Mouse (Mus musculus): ENCODE measurements at regions not wholly inside any gene's neighbourhood (a gene's known extent, or its start where the extent isn't known, plus 50 kb on each side); places are given as distances from the start of the nearest gene placed in this dataset.

DNA sequence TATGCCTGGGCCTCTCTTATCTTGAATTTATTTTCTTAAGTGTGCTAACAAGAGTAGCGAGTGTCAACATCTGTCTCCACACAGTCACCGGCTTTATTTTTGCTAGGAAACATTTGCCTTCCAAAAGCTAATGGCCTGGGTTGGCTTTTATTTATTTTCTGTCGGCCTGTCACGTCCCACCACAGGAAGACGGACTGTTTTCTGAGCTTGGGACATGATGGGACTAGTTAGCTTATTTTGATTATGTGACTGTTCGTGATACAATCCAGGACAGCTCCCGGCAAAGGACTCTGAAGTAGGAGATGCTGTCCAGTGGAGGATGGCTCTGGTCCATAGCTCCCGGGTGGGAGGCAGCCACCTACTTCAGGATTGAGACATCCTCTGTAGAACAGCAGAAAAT is 372.5 kb downstream of the Wdr11 start:
- no peaks in the 10 kb centered on the region for H3K36me3 ChIP-seq (ENCODE audit: control insufficient read depth, insufficient read depth, low read length)
- peaks cover 9% of the 10 kb centered on the region; the same call in 1 of the 2 replicates for H3K4me1 ChIP-seq (ENCODE audit: control insufficient read depth, insufficient read depth, low read length)
- 12% methylated on average over 8 of the region's 8 CpGs for WGBS (ENCODE audit: insufficient replicate concordance)
- ATAC-seq (replicated peaks; ENCODE audit: insufficient number of reproducible peaks, low FRiP score, low TSS enrichment), result no peak
- no peak overlapping the region for H3K4me3 ChIP-seq (ENCODE audit: low read depth, low read length)
- H3K4me2 ChIP-seq, result no peak overlapping the region; the same call in 1 of the 2 replicates
- H3K27ac ChIP-seq (ENCODE audit: low read depth, low read length), result no peak overlapping the region
- no peaks in the 10 kb centered on the region for H3K9me3 ChIP-seq (replicated peaks; ENCODE audit: control insufficient read depth, low read length)
- H3K27me3 ChIP-seq (ENCODE audit: control insufficient read depth, insufficient read depth, low read length), result no peaks in the 10 kb centered on the region
- H3K9ac ChIP-seq (ENCODE audit: low read depth, low read length), result no peak overlapping the region

DNA sequence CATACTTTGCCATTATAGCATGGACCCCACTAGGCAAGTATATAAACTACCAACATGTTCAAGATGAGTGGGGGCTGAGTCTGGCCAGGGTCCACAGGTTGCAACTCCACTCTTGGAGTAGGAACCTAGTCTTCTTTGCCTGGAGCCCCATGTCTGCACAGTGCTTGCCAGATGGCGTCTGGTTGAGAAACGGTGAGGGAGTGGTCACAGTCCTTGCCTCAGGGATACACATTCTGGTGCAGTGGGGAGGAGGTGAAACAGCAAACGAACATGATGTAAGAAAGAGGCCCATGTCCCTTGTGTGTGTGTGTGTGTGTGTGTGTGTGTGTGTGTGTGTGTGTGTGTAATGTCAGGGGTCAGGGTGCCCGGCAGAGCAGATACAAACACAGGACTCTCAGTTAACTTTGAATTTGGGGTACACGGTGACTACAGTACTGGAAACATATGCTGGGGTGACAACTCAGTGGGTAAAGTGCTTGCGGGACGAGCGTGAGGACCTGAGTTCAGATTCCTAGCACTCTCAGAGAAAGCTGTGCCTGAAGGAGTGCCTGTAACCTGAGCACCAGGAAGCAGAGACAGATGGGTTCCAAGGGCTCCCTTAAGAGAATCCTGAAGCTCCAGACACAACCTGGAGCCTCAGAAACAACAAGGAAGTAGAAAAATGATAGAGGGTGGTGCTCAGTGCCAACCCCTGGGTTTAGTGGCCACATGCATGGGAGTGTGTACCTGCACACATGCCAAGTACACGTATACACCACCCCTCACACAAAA is 373.8 kb downstream of the Wdr11 start:
- 81% methylated on average over 9 of the region's 9 CpGs for WGBS (ENCODE audit: insufficient replicate concordance)
- Histone ChIP-seq H3K4me2 (no peak overlapping the region), H3K27ac (ENCODE audit: low read depth, low read length) (no peak overlapping the region), H3K9me3 (replicated peaks; ENCODE audit: control insufficient read depth, low read length) (no peaks in the 10 kb centered on the region), H3K27me3 (ENCODE audit: control insufficient read depth, insufficient read depth, low read length) (no peaks in the 10 kb centered on the region), H3K9ac (ENCODE audit: low read depth, low read length) (no peak overlapping the region), H3K36me3 (ENCODE audit: control insufficient read depth, insufficient read depth, low read length) (no peaks in the 10 kb centered on the region), H3K4me3 (ENCODE audit: low read depth, low read length) (no peak overlapping the region), H3K4me1 (ENCODE audit: control insufficient read depth, insufficient read depth, low read length) (peaks cover 9% of the 10 kb centered on the region; the same call in 1 of the 2 replicates)
- ATAC-seq (replicated peaks; ENCODE audit: insufficient number of reproducible peaks, low FRiP score, low TSS enrichment), result no peak

DNA sequence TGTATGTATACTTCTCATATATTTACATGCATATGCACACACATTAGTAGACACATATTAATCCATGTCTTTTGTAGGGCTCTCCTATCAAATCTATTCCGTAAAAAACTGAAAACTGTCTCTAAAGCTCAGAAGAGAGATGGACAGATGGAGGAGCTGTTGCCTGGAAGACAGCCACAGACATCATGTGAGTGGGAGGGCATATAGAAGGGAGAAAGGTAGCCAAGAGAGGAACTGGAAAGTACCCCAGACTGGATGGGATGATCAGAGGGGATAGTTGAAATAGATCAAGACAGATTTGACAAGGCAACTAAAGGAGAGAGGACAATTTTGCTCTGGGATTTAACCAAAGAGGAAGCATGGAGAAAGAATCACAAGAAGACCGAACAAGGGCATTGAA is 375.1 kb downstream of the Wdr11 start:
- H3K36me3 ChIP-seq (ENCODE audit: control insufficient read depth, insufficient read depth, low read length), result no peaks in the 10 kb centered on the region
- H3K4me2 ChIP-seq, result no peak overlapping the region
- H3K4me1 ChIP-seq (ENCODE audit: control insufficient read depth, insufficient read depth, low read length), result peaks cover 7% of the 10 kb centered on the region; the same call in 1 of the 2 replicates
- H3K27me3 ChIP-seq (ENCODE audit: control insufficient read depth, insufficient read depth, low read length), result no peaks in the 10 kb centered on the region
- no peak overlapping the region for H3K27ac ChIP-seq (ENCODE audit: low read depth, low read length)
- H3K4me3 ChIP-seq (ENCODE audit: low read depth, low read length), result no peak overlapping the region
- WGBS (ENCODE audit: insufficient replicate concordance), result 79% methylated on average over 2 of the region's 2 CpGs
- H3K9me3 ChIP-seq (replicated peaks; ENCODE audit: control insufficient read depth, low read length), result no peaks in the 10 kb centered on the region
- no peak for ATAC-seq (replicated peaks; ENCODE audit: insufficient number of reproducible peaks, low FRiP score, low TSS enrichment)
- no peak overlapping the region for H3K9ac ChIP-seq (ENCODE audit: low read depth, low read length)

GRCm38 (mm10) chr7:129970201-129970600 is 378.5 kb downstream of the Wdr11 start:
- Histone ChIP-seq H3K4me1 (ENCODE audit: control insufficient read depth, insufficient read depth, low read length) (no peaks in the 10 kb centered on the region), H3K9ac (ENCODE audit: low read depth, low read length) (no peak overlapping the region), H3K27ac (ENCODE audit: low read depth, low read length) (no peak overlapping the region), H3K36me3 (ENCODE audit: control insufficient read depth, insufficient read depth, low read length) (no peaks in the 10 kb centered on the region), H3K27me3 (ENCODE audit: control insufficient read depth, insufficient read depth, low read length) (no peaks in the 10 kb centered on the region), H3K9me3 (replicated peaks; ENCODE audit: control insufficient read depth, low read length) (no peaks in the 10 kb centered on the region), H3K4me2 (no peak overlapping the region), H3K4me3 (ENCODE audit: low read depth, low read length) (no peak overlapping the region)
- ATAC-seq (replicated peaks; ENCODE audit: insufficient number of reproducible peaks, low FRiP score, low TSS enrichment), result no peak
- WGBS (ENCODE audit: insufficient replicate concordance), result 79% methylated on average over 1 of the region's 1 CpGs

- 69% methylated on average over 9 of the region's 9 CpGs for WGBS (ENCODE audit: insufficient replicate concordance)
- no peak overlapping the region for H3K4me3 ChIP-seq (ENCODE audit: low read depth, low read length)
- no peaks in the 10 kb centered on the region for H3K36me3 ChIP-seq (ENCODE audit: control insufficient read depth, insufficient read depth, low read length)
- no peak overlapping the region for H3K27ac ChIP-seq (ENCODE audit: low read depth, low read length)
- 0 out of 2 replicates have a peak, but pooled peaks cover 3% of the 10 kb centered on the region for H3K4me1 ChIP-seq (ENCODE audit: control insufficient read depth, insufficient read depth, low read length)
- H3K9me3 ChIP-seq (replicated peaks; ENCODE audit: control insufficient read depth, low read length), result no peaks in the 10 kb centered on the region
- no peak for ATAC-seq (replicated peaks; ENCODE audit: insufficient number of reproducible peaks, low FRiP score, low TSS enrichment)
- H3K9ac ChIP-seq (ENCODE audit: low read depth, low read length), result no peak overlapping the region
- H3K4me2 ChIP-seq, result no peak overlapping the region
- no peaks in the 10 kb centered on the region for H3K27me3 ChIP-seq (ENCODE audit: control insufficient read depth, insufficient read depth, low read length)
Measured at GRCm38 (mm10) chr7:129974206-129974605, 382.5 kb downstream of the Wdr11 start.

- no peak overlapping the region for H3K4me2 ChIP-seq
- H3K4me1 ChIP-seq (ENCODE audit: control insufficient read depth, insufficient read depth, low read length), result 0 out of 2 replicates have a peak, but pooled peaks cover 3% of the 10 kb centered on the region
- H3K36me3 ChIP-seq (ENCODE audit: control insufficient read depth, insufficient read depth, low read length), result no peaks in the 10 kb centered on the region
- no peaks in the 10 kb centered on the region for H3K9me3 ChIP-seq (replicated peaks; ENCODE audit: control insufficient read depth, low read length)
- H3K27ac ChIP-seq (ENCODE audit: low read depth, low read length), result no peak overlapping the region
- H3K27me3 ChIP-seq (ENCODE audit: control insufficient read depth, insufficient read depth, low read length), result no peaks in the 10 kb centered on the region
- H3K9ac ChIP-seq (ENCODE audit: low read depth, low read length), result no peak overlapping the region
- no peak overlapping the region for H3K4me3 ChIP-seq (ENCODE audit: low read depth, low read length)
- ATAC-seq (replicated peaks; ENCODE audit: insufficient number of reproducible peaks, low FRiP score, low TSS enrichment), result no peak
- 82% methylated on average over 11 of the region's 11 CpGs for whole genome bisulfite sequencing (ENCODE audit: insufficient replicate concordance)
Measured at GRCm38 (mm10) chr7:129974837-129975236, 383.2 kb downstream of the Wdr11 start.

DNA sequence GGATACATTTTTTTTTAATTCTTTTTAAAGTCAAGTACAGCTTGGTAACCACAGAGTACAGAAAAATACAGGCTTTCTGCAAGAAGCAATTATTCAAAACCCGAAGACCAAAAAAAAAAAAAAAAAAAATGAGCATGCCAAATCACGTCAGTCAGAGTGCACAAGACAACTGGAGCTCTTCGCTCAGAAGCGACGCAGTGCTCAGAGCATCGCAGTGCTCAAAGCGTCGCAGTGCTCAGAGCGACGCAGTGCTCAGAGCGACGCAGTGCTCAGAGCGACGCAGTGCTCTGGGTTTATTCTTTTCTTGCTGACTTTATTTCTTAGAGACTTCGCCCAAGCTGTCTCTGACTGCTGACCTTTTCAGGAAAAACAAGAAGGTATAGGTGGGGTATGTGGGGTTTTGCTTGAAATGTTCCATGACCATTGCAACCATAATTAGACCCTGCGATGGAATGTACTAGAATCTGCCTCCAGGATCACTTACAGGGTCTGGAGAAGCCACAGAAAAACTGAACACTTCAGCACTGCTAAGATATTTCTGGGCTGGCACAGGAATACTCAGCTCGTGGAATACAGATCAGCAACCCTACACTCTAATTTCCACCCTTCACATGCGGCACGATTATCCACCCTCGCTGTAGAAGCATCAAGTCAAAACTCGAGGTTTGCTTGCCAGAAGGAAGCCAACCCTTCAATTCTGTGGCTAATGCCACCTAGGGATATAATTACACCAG is 384.3 kb downstream of the Wdr11 start:
- WGBS (ENCODE audit: insufficient replicate concordance), result 86% methylated on average over 21 of the region's 21 CpGs
- no peak overlapping the region for H3K27ac ChIP-seq (ENCODE audit: low read depth, low read length)
- H3K9ac ChIP-seq (ENCODE audit: low read depth, low read length), result no peak overlapping the region
- H3K4me2 ChIP-seq, result no peak overlapping the region
- H3K36me3 ChIP-seq (ENCODE audit: control insufficient read depth, insufficient read depth, low read length), result no peaks in the 10 kb centered on the region
- no peaks in the 10 kb centered on the region for H3K9me3 ChIP-seq (replicated peaks; ENCODE audit: control insufficient read depth, low read length)
- H3K27me3 ChIP-seq (ENCODE audit: control insufficient read depth, insufficient read depth, low read length), result no peaks in the 10 kb centered on the region
- 0 out of 2 replicates have a peak, but pooled peaks cover 3% of the 10 kb centered on the region for H3K4me1 ChIP-seq (ENCODE audit: control insufficient read depth, insufficient read depth, low read length)
- H3K4me3 ChIP-seq (ENCODE audit: low read depth, low read length), result no peak overlapping the region
- ATAC-seq (replicated peaks; ENCODE audit: insufficient number of reproducible peaks, low FRiP score, low TSS enrichment), result no peak

GRCm38 (mm10) chr7:129978576-129978975 is 386.9 kb downstream of the Wdr11 start:
- no peak overlapping the region for H3K9ac ChIP-seq (ENCODE audit: low read depth, low read length)
- no peak overlapping the region for H3K27ac ChIP-seq (ENCODE audit: low read depth, low read length)
- peaks cover 11% of the 10 kb centered on the region for H3K4me1 ChIP-seq (ENCODE audit: control insufficient read depth, insufficient read depth, low read length)
- no peak overlapping the region for H3K4me3 ChIP-seq (ENCODE audit: low read depth, low read length)
- 50% methylated on average over 5 of the region's 5 CpGs for WGBS (ENCODE audit: insufficient replicate concordance)
- no peak for ATAC-seq (replicated peaks; ENCODE audit: insufficient number of reproducible peaks, low FRiP score, low TSS enrichment)
- H3K27me3 ChIP-seq (ENCODE audit: control insufficient read depth, insufficient read depth, low read length), result no peaks in the 10 kb centered on the region
- H3K9me3 ChIP-seq (replicated peaks; ENCODE audit: control insufficient read depth, low read length), result no peaks in the 10 kb centered on the region
- no peaks in the 10 kb centered on the region for H3K36me3 ChIP-seq (ENCODE audit: control insufficient read depth, insufficient read depth, low read length)
- H3K4me2 ChIP-seq, result no peak overlapping the region

Data from heart, embryonic 11.5 days (tissue).